Mouse (Mus musculus) forebrain, embryonic 13.5 days (tissue): ENCODE data around the gene Anp32b. TPM values are rescaled to one million over a fixed set of nuclear protein-coding genes. Genes with fewer than 3 reads are reported as not detected.

ENCODE experiments used
- ATAC-seq: fragments of 200-750 bp; cut with Nextera tagmentation; 2 replicates; pipeline ENCODE4 v1.8.0; 2017
- H3K27ac ChIP-seq: fragments of 300-500 bp; sonication (generic); 2 replicates; pipeline ENCODE4 v1.5.1; 2015; ENCODE audit warnings: inconsistent platforms, mild to moderate bottlenecking, moderate library complexity
- H3K27me3 ChIP-seq: fragments of 300-500 bp; sonication (generic); 2 replicates; pipeline ENCODE4 v1.6.1; 2015; ENCODE audit warnings: mild to moderate bottlenecking, inconsistent platforms
- H3K36me3 ChIP-seq: fragments of 300-500 bp; sonication (generic); 2 replicates; pipeline ENCODE4 v1.6.1; 2015; ENCODE audit warnings: mild to moderate bottlenecking, inconsistent platforms; ENCODE audit not compliant: poor library complexity, severe bottlenecking
- H3K4me1 ChIP-seq: fragments of 300-500 bp; sonication (generic); 2 replicates; pipeline ENCODE4 v1.6.1; 2015; ENCODE audit warnings: inconsistent platforms
- H3K4me2 ChIP-seq: fragments of 300-500 bp; sonication (generic); 2 replicates; pipeline ENCODE4 v1.6.1; 2015; ENCODE audit warnings: inconsistent platforms, mild to moderate bottlenecking, moderate library complexity
- H3K4me3 ChIP-seq: fragments of 300-500 bp; sonication (generic); 2 replicates; pipeline ENCODE4 v1.5.1; 2015; ENCODE audit warnings: mild to moderate bottlenecking, inconsistent platforms
- H3K9ac ChIP-seq: fragments of 300-500 bp; sonication (generic); 2 replicates; pipeline ENCODE4 v1.6.1; 2015; ENCODE audit warnings: mild to moderate bottlenecking, inconsistent platforms
- H3K9me3 ChIP-seq: fragments of 300-500 bp; sonication (generic); replicated peaks from 2 replicates; pipeline ENCODE4 v1.6.1; 2016; ENCODE audit warnings: inconsistent platforms
- WGBS: fragments of 180-500 bp; shearing (Covaris S2); methylation state at CpG from one replicate; pipeline ENCODE4 v1.1.7; 2015; 5-methylcytosine and 5-hydroxymethylcytosine counted together
- polyA plus RNA-seq: library from polyadenylated mRNA; unstranded; fragments of >200 nt; fragmentation: Nextera tagmentation; extraction: Ambion mirVana; gene quantifications from 2 replicates; pipeline ENCODE4 v1.2.1, GENCODE M21; 2015

Gene Anp32b
- polyA plus RNA-seq, 1 experiment from 2014 or later: 214 TPM

GRCm38 (mm10) chr4:46521457-46521856 lies 70.8 kb downstream of the Anp32b start:
- no peaks in the 10 kb centered on the region; the same call in 1 of the 2 replicates for H3K9me3 ChIP-seq
- no peak overlapping the region for H3K9ac ChIP-seq
- H3K4me2 ChIP-seq: no peak overlapping the region
- H3K4me1 ChIP-seq: no peaks in the 10 kb centered on the region
- H3K4me3 ChIP-seq: no peak overlapping the region
- 0 out of 2 replicates have a peak, but pooled peaks cover 3% of the 10 kb centered on the region for H3K27me3 ChIP-seq
- H3K27ac ChIP-seq: no peak overlapping the region
- H3K36me3 ChIP-seq: no peaks in the 10 kb centered on the region
- 86% methylated on average over 10 of the region's 10 CpGs for WGBS
- no peak for ATAC-seq

Other genes with a start within 250 kb of the Anp32b start
- gene Foxe1, start 107.3 kb upstream of the Anp32b start, polyA plus RNA-seq: not detected in 2 replicates
- 11.1 and 11.4 TPM in 2 replicates for gene Trmo, start 61.5 kb upstream of the Anp32b start, polyA plus RNA-seq
- 0.09 and 0.77 TPM in 2 replicates for gene Hemgn, start 37.4 kb upstream of the Anp32b start, polyA plus RNA-seq
- gene Nans, start 38.3 kb downstream of the Anp32b start, polyA plus RNA-seq: 71.0 and 74.0 TPM in 2 replicates
- gene Trim14, start 85.2 kb downstream of the Anp32b start, polyA plus RNA-seq: 0.30 and 0.43 TPM in 2 replicates
- 1.8 TPM in 2 replicates for gene Coro2a, start 151.3 kb downstream of the Anp32b start, polyA plus RNA-seq
- 0.50 and 0.74 TPM in 2 replicates for gene Tbc1d2, start 199.3 kb downstream of the Anp32b start, polyA plus RNA-seq